Mouse (Mus musculus): ENCODE data around the gene Qtrt2. TPM values are rescaled to one million over a fixed set of nuclear protein-coding genes. Genes with fewer than 3 reads are reported as not detected.

The Qtrt2 gene
- 19.2 and 24.8 TPM in 2 replicates for total RNA-seq (2014; fragmentation: Nextera tagmentation)
- 27.5 and 31.9 TPM in 2 replicates for total RNA-seq (2017)
- 2.2 and 6.0 TPM in 2 replicates for polyA plus RNA-seq (2012)

- Histone ChIP-seq H3K27me3 (ENCODE audit: insufficient read depth, low read length) (no peaks in the 10 kb centered on the region), H3K4me1 (ENCODE audit: insufficient read depth, low read depth, low read length) (no peaks in the 10 kb centered on the region), H3K4me3 (ENCODE audit: low read depth, low read length) (no peak within 1 kb of the TSS), H3K36me3 (replicated peaks) (peaks cover 30% of the 10 kb centered on the region), H3K9me3 (replicated peaks) (no peaks in the 10 kb centered on the region)
- no peak for DNase-seq (ENCODE audit: low spot score)
- TF ChIP-seq TAL1 (conservative IDR thresholded peaks at IDR 0.05; ENCODE audit: low read depth, low read length) (no peak), POLR2AphosphoS5 (IDR thresholded peaks at IDR 0.05; ENCODE audit: insufficient replicate concordance, low read depth, low read length) (no peak), CTCF (IDR thresholded peaks at IDR 0.05; ENCODE audit: low read depth, low read length) (no peak), GATA2 (IDR thresholded peaks at IDR 0.05; ENCODE audit: borderline replicate concordance, low read depth, low read length) (no peak), GATA1 (IDR thresholded peaks at IDR 0.05; ENCODE audit: borderline replicate concordance, low read length) (no peak)
- ATAC-seq (ENCODE audit: extremely low read depth, insufficient number of reproducible peaks, low FRiP score, poor library complexity, severe bottlenecking), result no peak
Observed at GRCm38 (mm10) chr16:43926341-43926859, at the start of gene Qtrt2. Gene Qtrt2 (minus strand): TSS chr16:43926809.

- DNase-seq (ENCODE audit: low spot score), result no peak
- no peak overlapping the region for H3K4me3 ChIP-seq (ENCODE audit: low read depth, low read length)
- no peaks in the 10 kb centered on the region for H3K36me3 ChIP-seq (replicated peaks)
- peaks cover 12% of the 10 kb centered on the region for H3K27me3 ChIP-seq (ENCODE audit: insufficient read depth, low read length)
- TF ChIP-seq GATA1 (IDR thresholded peaks at IDR 0.05; ENCODE audit: borderline replicate concordance, low read length) (no peak), CTCF (IDR thresholded peaks at IDR 0.05; ENCODE audit: low read depth, low read length) (no peak), POLR2AphosphoS5 (IDR thresholded peaks at IDR 0.05; ENCODE audit: insufficient replicate concordance, low read depth, low read length) (no peak), GATA2 (IDR thresholded peaks at IDR 0.05; ENCODE audit: borderline replicate concordance, low read depth, low read length) (no peak), TAL1 (conservative IDR thresholded peaks at IDR 0.05; ENCODE audit: low read depth, low read length) (no peak)
- H3K9me3 ChIP-seq (replicated peaks), result no peaks in the 10 kb centered on the region
- ATAC-seq (ENCODE audit: extremely low read depth, insufficient number of reproducible peaks, low FRiP score, poor library complexity, severe bottlenecking), result no peak
- no peaks in the 10 kb centered on the region for H3K4me1 ChIP-seq (ENCODE audit: insufficient read depth, low read depth, low read length)
Observed at GRCm38 (mm10) chr16:43973606-43974220, 47.1 kb upstream of the Qtrt2 start.

- TF ChIP-seq GATA2 (IDR thresholded peaks at IDR 0.05; ENCODE audit: borderline replicate concordance, low read depth, low read length) (no peak), GATA1 (IDR thresholded peaks at IDR 0.05; ENCODE audit: borderline replicate concordance, low read length) (no peak), POLR2AphosphoS5 (IDR thresholded peaks at IDR 0.05; ENCODE audit: insufficient replicate concordance, low read depth, low read length) (no peak), TAL1 (conservative IDR thresholded peaks at IDR 0.05; ENCODE audit: low read depth, low read length) (no peak), CTCF (IDR thresholded peaks at IDR 0.05; ENCODE audit: low read depth, low read length) (no peak)
- DNase-seq (ENCODE audit: low spot score), result no peak
- Histone ChIP-seq H3K9me3 (replicated peaks) (no peaks in the 10 kb centered on the region), H3K36me3 (replicated peaks) (no peaks in the 10 kb centered on the region), H3K27me3 (ENCODE audit: insufficient read depth, low read length) (peaks cover 10% of the 10 kb centered on the region), H3K4me1 (ENCODE audit: insufficient read depth, low read depth, low read length) (no peaks in the 10 kb centered on the region), H3K4me3 (ENCODE audit: low read depth, low read length) (no peak overlapping the region)
- ATAC-seq (ENCODE audit: extremely low read depth, insufficient number of reproducible peaks, low FRiP score, poor library complexity, severe bottlenecking), result no peak
Observed at GRCm38 (mm10) chr16:43973147-43973546, 46.5 kb upstream of the Qtrt2 start.

GRCm38 (mm10) chr16:43972391-43972790 is 45.8 kb upstream of the Qtrt2 start:
- no peak for TF ChIP-seq GATA1 (IDR thresholded peaks at IDR 0.05; ENCODE audit: borderline replicate concordance, low read length)
- TF ChIP-seq POLR2AphosphoS5 (IDR thresholded peaks at IDR 0.05; ENCODE audit: insufficient replicate concordance, low read depth, low read length), result no peak
- TF ChIP-seq GATA2 (IDR thresholded peaks at IDR 0.05; ENCODE audit: borderline replicate concordance, low read depth, low read length), result no peak
- TF ChIP-seq TAL1 (conservative IDR thresholded peaks at IDR 0.05; ENCODE audit: low read depth, low read length), result no peak
- no peak for TF ChIP-seq CTCF (IDR thresholded peaks at IDR 0.05; ENCODE audit: low read depth, low read length)

DNA sequence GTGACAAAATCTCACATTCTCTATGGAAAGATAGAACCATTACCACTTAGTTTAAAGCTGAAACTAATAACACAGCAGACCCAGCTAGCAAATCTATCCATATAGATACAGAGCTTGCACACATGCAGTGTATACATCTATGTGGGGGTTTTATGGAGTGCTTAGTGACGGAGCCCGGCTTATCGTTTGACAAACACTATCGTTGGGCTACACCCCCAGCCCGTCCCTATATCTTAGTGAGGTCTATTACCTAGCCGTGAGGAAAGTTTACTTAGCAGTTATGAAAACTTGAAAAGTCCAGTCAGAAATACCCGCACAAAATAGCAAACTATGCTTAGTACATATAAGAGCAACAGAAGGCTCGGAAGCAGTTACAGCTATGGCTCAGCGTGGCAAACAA is 45.1 kb upstream of the Qtrt2 start:
- Histone ChIP-seq H3K9me3 (replicated peaks) (no peaks in the 10 kb centered on the region), H3K4me1 (ENCODE audit: insufficient read depth, low read depth, low read length) (no peaks in the 10 kb centered on the region), H3K36me3 (replicated peaks) (no peaks in the 10 kb centered on the region), H3K27me3 (ENCODE audit: insufficient read depth, low read length) (peaks cover 8% of the 10 kb centered on the region), H3K4me3 (ENCODE audit: low read depth, low read length) (no peak overlapping the region)
- TF ChIP-seq CTCF (IDR thresholded peaks at IDR 0.05; ENCODE audit: low read depth, low read length) (no peak), GATA2 (IDR thresholded peaks at IDR 0.05; ENCODE audit: borderline replicate concordance, low read depth, low read length) (no peak), TAL1 (conservative IDR thresholded peaks at IDR 0.05; ENCODE audit: low read depth, low read length) (no peak), POLR2AphosphoS5 (IDR thresholded peaks at IDR 0.05; ENCODE audit: insufficient replicate concordance, low read depth, low read length) (no peak), GATA1 (IDR thresholded peaks at IDR 0.05; ENCODE audit: borderline replicate concordance, low read length) (no peak)
- DNase-seq (ENCODE audit: low spot score) (no peak), ATAC-seq (ENCODE audit: extremely low read depth, insufficient number of reproducible peaks, low FRiP score, poor library complexity, severe bottlenecking) (no peak)

More at GRCm38 (mm10) chr16:43972391-43972790, 45.8 kb upstream of the Qtrt2 start:
- DNase-seq (ENCODE audit: low spot score), result no peak
- Histone ChIP-seq H3K27me3 (ENCODE audit: insufficient read depth, low read length) (peaks cover 8% of the 10 kb centered on the region), H3K9me3 (replicated peaks) (no peaks in the 10 kb centered on the region), H3K4me1 (ENCODE audit: insufficient read depth, low read depth, low read length) (no peaks in the 10 kb centered on the region), H3K4me3 (ENCODE audit: low read depth, low read length) (no peak overlapping the region), H3K36me3 (replicated peaks) (no peaks in the 10 kb centered on the region)
- no peak for ATAC-seq (ENCODE audit: extremely low read depth, insufficient number of reproducible peaks, low FRiP score, poor library complexity, severe bottlenecking)

- H3K4me1 ChIP-seq (ENCODE audit: insufficient read depth, low read depth, low read length), result no peaks in the 10 kb centered on the region
- H3K36me3 ChIP-seq (replicated peaks), result no peaks in the 10 kb centered on the region
- H3K27me3 ChIP-seq (ENCODE audit: insufficient read depth, low read length), result peaks cover 8% of the 10 kb centered on the region; the same call in 1 of the 2 replicates
- TF ChIP-seq GATA1 (IDR thresholded peaks at IDR 0.05; ENCODE audit: borderline replicate concordance, low read length), result no peak
- no peak for TF ChIP-seq TAL1 (conservative IDR thresholded peaks at IDR 0.05; ENCODE audit: low read depth, low read length)
- no peak for TF ChIP-seq GATA2 (IDR thresholded peaks at IDR 0.05; ENCODE audit: borderline replicate concordance, low read depth, low read length)
- TF ChIP-seq CTCF (IDR thresholded peaks at IDR 0.05; ENCODE audit: low read depth, low read length), result no peak
- no peaks in the 10 kb centered on the region for H3K9me3 ChIP-seq (replicated peaks)
- DNase-seq (ENCODE audit: low spot score) (no peak), ATAC-seq (ENCODE audit: extremely low read depth, insufficient number of reproducible peaks, low FRiP score, poor library complexity, severe bottlenecking) (no peak)
- no peak overlapping the region for H3K4me3 ChIP-seq (ENCODE audit: low read depth, low read length)
Observed at GRCm38 (mm10) chr16:43971189-43971588, 44.6 kb upstream of the Qtrt2 start.

Measured in G1E (cell line).